Mouse (Mus musculus) CD4-positive, CD25-positive, alpha-beta regulatory T cell, adult 2 months (primary cell): ENCODE measurements around the gene Ntn4.
"Not testable (repeated sequence)": the region's sequence is repeated elsewhere in the genome, so short reads cannot be mapped to it uniquely, and the experiment has no call there.

Experiments
- DNase-seq: peaks from one replicate; pipeline ENCODE4 v3.0.0-alpha.2; 2012; ENCODE audit warnings: low read depth, low spot score

The Ntn4 gene

GRCm38 (mm10) chr10:93683896-93684295 is 43.4 kb downstream of the Ntn4 start:
- no peak for DNase-seq

GRCm38 (mm10) chr10:93685416-93685815 is 44.9 kb downstream of the Ntn4 start:
- DNase-seq, result not testable (repeated sequence)

GRCm38 (mm10) chr10:93686579-93686978 is 46.1 kb downstream of the Ntn4 start:
- DNase-seq, result no peak

- no peak for DNase-seq
These were observed 47.3 kb downstream of the Ntn4 start for GRCm38 (mm10) chr10:93687781-93688180.

- peak; percentile 25 for DNase-seq
These were observed 48.1 kb downstream of the Ntn4 start for GRCm38 (mm10) chr10:93688306-93689171.

GRCm38 (mm10) chr10:93691344-93691743 is 50.9 kb downstream of the Ntn4 start:
- no peak for DNase-seq

- no peak for DNase-seq
These were observed 54.7 kb downstream of the Ntn4 start for GRCm38 (mm10) chr10:93695043-93695791.

- DNase-seq, result no peak
These were observed 55.5 kb downstream of the Ntn4 start for GRCm38 (mm10) chr10:93696001-93696400.

- DNase-seq, result peak; percentile 52
These were observed 57.5 kb downstream of the Ntn4 start for GRCm38 (mm10) chr10:93697866-93698483.

GRCm38 (mm10) chr10:93699689-93700478 is 59.4 kb downstream of the Ntn4 start:
- DNase-seq, result no peak

- peak; percentile 46 for DNase-seq
These were observed 60.3 kb downstream of the Ntn4 start for GRCm38 (mm10) chr10:93700589-93701363.

GRCm38 (mm10) chr10:93703946-93704345 is 63.5 kb downstream of the Ntn4 start:
- DNase-seq, result no peak

- no peak for DNase-seq
These were observed 66.9 kb downstream of the Ntn4 start for GRCm38 (mm10) chr10:93707149-93708075.

GRCm38 (mm10) chr10:93708076-93708473 is 67.6 kb downstream of the Ntn4 start:
- no peak for DNase-seq

GRCm38 (mm10) chr10:93708515-93708914 is 68.0 kb downstream of the Ntn4 start:
- no peak for DNase-seq

- DNase-seq, result peak; percentile 17
These were observed 69.1 kb downstream of the Ntn4 start for GRCm38 (mm10) chr10:93709536-93709935.

GRCm38 (mm10) chr10:93721625-93722337 is 81.3 kb downstream of the Ntn4 start:
- no peak for DNase-seq

GRCm38 (mm10) chr10:93723942-93724542 is 83.6 kb downstream of the Ntn4 start:
- no peak for DNase-seq
